Mouse (Mus musculus): ENCODE data around the gene Vwa1. TPM values are rescaled to one million over a fixed set of nuclear protein-coding genes. Genes with fewer than 3 reads are reported as not detected.

The Vwa1 gene
- total RNA-seq, 2 experiments from 2014 or later = 16.3 to 17.0 TPM

DNA sequence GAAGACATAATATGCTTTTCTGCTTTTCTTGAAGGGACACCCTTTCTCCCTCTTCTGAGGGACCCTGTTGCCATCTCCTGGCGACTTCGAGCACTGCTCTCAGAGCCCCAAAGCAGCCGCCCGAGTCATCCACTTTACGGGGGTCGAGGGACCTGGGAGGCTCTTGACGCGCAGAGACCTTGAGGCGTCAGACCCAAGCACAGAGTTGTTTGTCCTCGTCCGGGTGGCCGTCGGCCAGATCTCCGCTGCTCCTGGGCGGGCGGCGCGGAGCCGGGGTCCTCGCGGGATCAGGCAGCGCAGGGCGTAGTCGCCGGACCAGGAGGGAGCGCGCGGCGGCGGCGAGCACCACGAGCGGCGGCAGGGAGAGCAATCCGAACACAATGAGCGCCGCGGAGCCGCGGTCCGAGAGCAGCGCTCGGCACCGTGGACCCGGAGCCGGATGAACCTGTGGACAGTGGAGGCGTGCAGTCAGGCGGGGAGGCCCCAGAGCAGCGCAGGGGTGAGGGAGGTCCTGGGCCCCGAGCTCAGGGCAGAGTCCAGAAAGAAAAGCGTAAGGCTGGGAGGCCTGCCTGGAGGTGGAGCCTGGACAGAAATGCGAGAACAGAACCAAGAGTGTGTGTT lies 9.7 kb upstream of the Vwa1 start:
- peak; percentile 73 to 76 for DNase-seq (ENCODE audit: low spot score in 2 of 2)
- intact Hi-C loops (cut with DNase I) = no loop called here

DNA sequence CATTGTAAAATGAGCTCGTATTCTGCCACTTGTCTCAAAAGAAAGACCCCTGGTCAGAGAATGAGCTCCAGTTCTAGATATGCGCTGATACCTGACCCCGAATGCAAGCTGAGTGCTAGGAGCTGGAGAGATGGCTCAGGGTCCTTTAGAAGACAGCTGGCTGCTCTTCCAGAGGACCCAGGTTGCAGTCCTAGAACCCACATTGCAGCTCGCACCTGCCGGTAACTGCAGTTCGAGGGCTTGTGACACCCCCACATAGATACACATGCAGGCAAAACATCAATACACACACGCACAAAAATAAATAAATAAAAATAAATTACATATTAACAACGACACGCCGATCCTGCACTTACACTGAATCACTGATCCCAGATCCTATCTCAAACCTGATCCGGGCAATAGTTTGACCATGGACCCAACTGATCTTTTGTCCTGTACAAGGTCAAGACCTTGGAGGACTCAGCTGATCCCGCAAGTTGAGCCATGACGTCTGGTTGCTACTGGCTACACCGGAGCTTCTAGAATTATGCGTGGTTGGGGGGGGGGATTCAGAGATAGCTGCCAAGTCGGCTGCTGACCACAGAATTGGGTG lies 9.1 kb upstream of the Vwa1 start:
- DNase-seq (ENCODE audit: low spot score in 2 of 2) = no peak
- intact Hi-C loops (cut with DNase I) = no loop called here

DNA sequence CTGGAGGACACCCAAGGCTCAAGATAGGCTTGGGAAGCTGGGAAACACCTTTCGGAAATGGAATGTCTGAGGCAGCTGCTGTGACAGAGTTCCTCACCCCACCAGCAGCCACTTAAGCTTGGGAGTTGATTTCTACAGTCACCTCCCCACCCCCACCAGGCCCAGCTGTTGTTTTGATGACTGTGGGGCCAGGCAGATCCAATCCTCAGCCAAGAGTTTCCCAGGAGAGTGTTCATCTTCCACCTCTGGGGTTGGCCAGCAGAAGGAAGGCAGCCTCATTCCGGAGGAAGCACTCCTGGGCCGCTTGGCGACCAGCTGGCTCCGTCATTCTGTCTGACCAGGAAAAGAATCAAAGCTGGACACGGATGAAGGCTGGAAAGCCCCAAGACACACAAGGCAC lies 6.4 kb upstream of the Vwa1 start:
- intact Hi-C loops (cut with DNase I) = no loop called here
- DNase-seq (ENCODE audit: low spot score in 2 of 2) = no peak

DNA sequence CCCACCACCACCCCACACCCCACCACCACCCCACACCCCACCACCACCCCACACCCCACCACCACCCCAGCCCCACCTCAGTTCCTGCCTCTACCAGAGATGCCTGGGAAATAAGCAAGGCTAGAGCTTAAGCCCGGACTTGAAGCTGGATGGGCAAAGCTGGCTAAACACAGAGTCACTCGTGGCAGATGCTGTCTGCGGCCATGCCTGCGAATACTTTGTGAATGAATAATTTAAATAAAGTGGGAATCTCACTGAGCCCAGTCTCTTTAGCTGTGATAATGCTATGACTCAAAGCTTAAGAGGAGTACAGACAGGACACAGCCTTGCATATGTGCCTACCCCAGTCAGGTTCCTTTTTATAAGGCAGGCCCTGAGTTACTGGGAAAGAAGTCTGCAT lies 5.0 kb upstream of the Vwa1 start:
- no peak for DNase-seq (ENCODE audit: low spot score in 2 of 2)
- intact Hi-C loops (cut with DNase I) = no loop called here

DNA sequence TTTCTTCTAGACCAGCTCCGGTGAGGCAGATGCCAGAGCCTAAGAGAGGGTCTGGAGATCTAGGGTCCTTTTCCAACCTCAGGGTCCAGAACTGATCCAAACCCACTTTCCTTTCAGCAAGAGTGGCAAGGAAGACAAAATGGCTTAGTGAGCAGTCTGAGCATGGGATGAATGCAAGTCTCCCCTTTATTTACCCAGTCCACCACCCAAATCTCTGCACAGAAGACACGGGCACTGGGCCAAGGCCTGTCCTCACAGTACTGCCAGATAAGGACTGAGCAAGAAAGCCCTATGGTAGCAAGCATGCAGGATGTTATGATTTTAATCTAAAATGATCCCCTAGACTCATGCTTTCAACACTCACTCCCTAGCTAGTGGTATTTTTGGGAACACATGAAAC lies 3.3 kb upstream of the Vwa1 start:
- intact Hi-C loops (cut with DNase I) = no loop called here
- no peak for DNase-seq (ENCODE audit: low spot score in 2 of 2)

DNA sequence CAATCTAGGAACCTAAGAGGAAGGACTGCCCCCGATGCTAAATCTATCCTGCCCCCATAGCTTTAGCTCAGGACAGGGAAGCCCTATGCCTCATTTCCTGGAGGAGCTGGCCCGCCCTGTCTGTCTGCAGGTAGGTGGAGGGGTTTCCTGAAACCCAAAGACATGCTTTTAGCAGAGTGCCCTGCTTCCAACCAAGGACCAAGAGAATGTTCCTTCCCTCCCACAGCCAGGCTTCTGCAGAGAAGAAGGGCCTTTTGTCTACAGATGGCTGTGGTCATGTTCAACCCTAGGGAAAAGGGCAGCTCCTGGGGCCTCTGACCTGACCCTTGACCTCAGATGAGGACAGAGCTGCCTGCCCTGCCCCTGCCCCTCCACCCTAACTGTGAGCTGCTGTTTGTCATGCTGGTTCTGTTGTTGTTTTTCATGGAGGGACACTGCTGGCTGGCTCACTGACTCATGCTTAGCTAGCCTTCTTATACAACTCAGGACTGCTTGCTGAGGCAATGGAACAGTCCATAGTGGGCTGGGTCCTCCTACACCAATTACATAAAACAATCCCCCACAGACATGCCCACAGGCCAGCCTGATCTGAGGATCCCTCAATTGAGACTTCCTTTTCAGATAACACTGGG lies 2.3 kb upstream of the Vwa1 start:
- DNase-seq (ENCODE audit: low spot score in 2 of 2) = peak in 1 of 2 experiments; percentile 35
- intact Hi-C loops (cut with DNase I) = no loop called here

DNA sequence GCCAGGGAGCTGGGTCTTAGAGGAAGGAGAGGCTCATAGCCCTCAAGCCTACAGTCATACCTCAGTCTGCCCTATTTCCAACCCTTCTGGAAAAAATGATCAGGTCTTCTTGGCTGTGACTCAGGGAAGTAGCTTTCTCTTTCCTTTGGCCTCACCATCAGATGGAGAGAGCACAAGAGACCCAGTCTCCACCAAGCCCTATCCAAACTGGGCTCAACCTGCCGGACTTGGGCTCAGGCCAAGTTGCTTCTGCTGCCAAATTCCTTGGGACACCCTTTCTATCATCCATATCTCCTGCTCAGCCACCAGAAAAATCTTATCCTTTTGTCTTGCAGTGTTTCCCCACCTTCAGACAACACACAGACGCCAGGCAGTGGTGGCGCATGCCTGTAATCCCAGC lies 1.4 kb upstream of the Vwa1 start:
- DNase-seq (ENCODE audit: low spot score in 2 of 2) = no peak
- intact Hi-C loops (cut with DNase I) = no loop called here

DNA sequence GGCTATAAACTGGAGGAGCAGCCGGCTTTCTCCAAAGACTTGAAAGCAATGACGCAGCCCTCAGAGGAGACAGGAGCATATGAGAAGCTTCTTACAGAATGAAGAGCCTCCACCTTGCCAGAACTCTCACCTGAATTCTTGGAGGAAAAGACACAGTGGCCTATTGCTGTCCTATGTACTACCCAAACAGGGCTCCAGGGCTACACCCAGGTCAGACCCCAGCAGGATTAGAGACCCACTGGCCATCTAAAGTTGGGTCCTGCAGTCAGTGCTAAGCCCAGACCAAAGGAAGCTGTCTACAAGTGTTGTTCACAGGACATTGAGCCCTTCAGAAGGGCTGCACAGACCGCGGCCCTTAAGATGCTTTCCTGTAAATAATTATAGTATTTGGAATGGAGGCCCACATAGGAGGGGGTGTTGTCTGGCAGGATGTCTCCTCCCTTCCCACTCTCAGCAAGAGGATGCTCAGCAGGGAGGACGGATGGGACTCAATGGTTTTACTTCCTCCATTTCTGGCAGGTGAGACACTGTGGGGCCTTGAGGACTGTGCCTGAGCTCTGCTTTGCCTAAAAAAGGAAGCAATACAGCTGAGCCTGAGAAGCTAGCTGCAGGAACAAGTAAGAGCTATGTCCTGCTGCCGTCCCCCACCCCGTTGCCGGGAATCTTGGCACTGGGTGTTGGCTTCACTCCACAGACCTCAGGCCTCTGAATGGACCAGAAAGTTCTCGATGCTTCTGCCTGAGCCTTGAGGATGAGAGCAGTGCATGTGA lies 658 bp upstream of the Vwa1 start:
- intact Hi-C loops (cut with DNase I) = no loop called here
- DNase-seq (ENCODE audit: low spot score in 2 of 2) = peak; percentile 58 to 73

DNA sequence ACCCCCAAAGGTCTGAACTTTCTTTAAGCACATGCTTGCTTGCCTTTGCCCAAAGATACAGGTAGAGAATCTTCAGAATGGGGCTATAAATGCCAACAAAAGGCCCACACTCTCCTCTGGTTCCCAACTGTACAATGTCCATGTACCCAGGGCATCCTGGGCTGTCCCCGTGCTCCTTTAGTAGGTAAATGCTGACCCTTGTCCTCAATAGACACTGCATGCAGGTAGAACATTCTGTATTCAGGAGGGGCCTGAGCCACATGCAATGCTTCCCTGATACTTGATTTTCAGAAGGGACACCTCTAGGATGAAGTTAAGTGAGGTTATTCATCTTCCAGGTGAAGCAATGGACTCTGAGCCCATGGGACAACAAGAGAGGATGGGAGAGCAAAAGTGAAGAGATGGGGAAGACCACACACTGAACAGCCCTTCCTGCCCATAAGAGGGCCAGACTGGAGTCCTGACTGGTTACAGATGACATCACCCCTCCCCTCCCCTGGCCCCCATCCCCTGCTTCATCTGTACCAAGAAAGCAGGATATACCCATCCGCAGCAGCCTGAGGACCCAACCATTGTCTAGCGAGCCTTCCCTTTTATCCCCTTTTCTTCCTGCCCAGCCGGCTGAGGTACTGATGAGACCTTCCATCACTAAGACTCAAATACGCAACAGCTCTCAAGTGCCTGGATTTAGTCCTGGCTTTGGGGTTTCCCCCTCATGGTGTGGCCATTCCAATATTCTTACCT lies 991 bp downstream of the Vwa1 start:
- no peak for DNase-seq (ENCODE audit: low spot score in 2 of 2)
- intact Hi-C loops (cut with DNase I) = no loop called here

DNA sequence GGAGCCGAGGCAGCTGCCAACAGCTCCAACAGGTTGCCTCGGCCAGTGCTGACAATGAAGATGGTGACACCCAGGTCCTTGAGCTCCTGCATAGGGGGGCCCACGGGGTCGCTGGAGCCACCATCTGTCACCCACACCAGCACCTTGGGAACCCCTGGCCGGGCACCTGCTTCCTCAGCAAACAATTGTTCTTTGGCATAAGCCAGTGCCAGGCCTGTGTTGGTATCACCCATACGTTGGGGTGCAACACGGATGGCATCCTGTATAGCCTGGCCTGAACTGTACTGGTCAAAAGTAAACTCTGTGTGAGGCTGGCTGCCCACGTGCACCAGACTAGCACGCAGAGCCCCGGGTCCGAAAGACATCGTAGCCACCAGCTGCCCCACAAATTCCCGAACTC lies 1.7 kb downstream of the Vwa1 start:
- intact Hi-C loops (cut with DNase I) = no loop called here
- DNase-seq (ENCODE audit: low spot score in 2 of 2) = no peak

DNA sequence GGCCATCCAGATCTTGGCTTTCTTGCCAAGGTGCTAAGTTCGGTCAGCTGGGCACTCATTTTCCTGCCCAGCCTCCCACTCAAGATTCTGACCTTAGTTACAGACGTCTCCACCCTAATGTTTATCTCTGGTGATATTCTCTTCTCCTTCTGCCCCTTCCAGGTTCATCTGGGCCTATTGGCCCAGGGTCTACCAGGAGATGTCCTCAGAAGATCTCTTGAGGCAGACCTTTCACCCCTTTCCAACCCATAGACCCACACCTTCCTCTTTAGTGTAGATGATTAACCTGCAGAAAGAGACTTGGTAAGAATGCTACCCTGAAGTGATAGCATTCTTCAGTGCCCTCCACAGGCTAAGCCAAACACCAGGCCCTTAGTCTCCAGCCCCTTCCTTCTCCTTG lies 2.8 kb downstream of the Vwa1 start:
- intact Hi-C loops (cut with DNase I) = no loop called here
- DNase-seq (ENCODE audit: low spot score in 2 of 2) = no peak

DNA sequence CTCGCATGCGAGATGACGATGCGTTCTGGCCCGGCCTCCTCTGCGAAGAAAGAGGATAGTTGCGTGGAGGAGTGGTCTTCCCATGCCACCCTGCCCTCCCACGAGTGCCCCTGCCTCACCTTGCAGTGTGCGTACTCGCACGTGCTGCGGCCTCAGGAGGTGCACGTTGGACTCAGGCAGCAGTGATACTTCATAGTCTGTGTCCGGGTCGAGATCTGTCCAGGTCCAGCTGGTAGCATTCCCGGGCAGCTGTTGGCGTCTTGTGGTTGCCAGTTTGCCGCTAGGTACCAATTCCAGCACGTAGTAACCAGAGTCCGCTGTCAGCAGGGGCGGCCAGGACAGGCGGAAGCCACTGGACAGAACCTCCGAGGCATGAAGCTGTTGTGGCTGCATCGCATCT lies 3.9 kb downstream of the Vwa1 start:
- intact Hi-C loops (cut with DNase I) = no loop called here

DNA sequence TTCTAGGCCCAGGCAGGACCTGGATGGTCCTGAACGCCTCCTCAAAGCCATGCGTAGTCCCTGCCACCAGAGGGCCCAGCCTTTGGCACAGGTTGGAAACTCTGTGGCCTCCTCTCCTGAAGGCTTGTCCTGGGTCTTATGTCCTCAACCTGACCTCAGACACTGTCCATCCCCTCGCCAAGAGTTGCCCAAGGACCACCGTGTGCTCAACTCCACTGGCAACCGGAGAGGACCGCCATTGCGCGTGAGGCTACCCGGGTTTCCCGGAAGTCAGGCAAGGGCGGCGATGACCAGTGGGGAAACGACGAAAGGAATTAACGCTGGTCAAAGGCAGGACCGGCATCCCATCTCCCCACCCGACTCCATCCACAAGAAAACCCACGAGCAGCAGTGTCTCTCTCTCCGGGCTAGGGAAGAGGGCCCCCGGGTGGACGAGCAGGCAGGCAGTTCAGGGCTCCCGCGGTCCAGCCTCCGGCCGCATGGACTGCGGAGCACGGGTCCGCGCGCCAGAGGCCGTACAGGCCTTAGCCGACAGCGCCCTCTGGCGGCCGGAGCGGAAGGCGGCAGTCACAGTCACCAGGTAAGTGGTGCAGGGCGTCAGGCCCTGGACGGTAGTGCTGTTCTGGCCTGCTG lies 4.5 kb downstream of the Vwa1 start:
- intact Hi-C loops (cut with DNase I) = no loop called here
- DNase-seq (ENCODE audit: low spot score in 2 of 2) = peak; percentile 85 to 93

More for the DNA sequence above, 3.9 kb downstream of the Vwa1 start:
- DNase-seq (ENCODE audit: low spot score in 2 of 2) = no peak

DNA sequence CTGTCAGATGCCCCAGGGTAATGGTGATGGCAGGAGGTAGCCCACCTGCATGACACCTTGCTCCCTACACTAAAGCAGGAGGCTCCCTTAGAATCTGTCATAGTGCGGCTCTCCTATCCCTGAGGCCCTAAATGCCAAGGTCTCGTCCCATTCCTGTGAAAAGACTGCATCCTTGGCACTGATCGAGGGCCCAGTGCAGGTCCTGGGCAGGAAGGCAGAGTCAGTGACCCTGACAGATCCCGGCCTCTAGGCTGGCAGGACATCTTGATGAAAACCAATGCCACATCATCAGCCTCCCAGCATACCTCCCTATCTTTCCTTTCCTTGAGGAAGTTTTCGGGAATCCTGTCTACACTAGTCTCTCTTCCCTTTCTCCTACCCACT lies 5.0 kb downstream of the Vwa1 start:
- intact Hi-C loops (cut with DNase I) = no loop called here
- no peak for DNase-seq (ENCODE audit: low spot score in 2 of 2)

DNA sequence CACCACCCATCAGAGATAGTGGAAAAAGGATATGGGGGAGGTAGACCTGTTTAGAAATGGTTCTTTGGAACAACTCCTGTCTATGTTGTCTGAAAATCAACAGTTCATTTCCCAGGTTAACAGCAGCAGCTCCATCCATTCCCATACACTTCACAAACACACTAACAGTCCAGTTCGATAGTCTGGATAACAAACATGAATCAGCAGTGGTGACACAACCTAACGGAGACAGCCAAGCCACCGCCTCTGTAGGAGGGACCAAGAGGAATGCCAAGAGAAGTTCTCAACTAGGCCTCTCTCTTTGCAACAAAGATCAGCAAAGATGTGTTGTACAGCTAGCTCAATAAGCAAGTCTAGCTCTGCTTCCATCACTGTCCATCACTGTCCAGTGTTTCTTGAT lies 12.1 kb downstream of the Vwa1 start:
- DNase-seq (ENCODE audit: low spot score in 2 of 2) = no peak
- intact Hi-C loops (cut with DNase I) = no loop called here

DNA sequence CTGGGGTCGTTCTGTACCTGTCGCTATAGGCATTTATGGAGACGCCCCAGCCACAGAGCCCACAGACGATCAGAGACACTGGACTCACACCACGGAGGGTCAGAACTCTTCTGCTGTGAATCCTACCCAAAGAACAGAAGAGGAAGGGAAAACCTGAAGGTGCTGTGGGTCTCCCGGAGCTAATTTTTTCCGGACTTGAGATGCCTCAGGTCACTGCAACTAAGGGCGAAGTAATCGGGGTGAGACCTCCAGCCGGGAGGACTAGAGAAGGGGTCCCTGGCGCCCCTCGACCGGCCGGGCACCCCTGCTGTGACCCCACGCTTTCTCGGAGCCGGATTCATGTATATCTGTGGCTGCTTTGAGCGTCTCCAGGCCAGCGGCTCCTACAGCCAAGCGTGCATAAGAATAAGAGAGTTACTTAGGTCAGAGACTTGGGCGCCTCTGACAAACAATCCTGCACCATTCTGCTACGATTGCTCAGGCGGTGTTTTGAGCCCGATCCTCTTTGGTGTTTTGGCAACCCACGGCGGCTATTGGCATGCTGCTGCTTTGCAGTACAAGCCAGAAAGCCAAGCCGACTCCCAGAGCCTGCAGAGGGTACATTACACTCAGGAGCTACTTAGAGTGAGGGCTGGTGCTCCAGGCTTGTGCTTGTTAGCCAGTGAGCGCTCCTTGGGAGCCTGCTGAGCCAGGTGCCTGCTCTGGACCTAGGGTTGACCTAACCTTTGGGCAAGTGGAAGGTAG lies 13.0 kb downstream of the Vwa1 start:
- no peak for DNase-seq (ENCODE audit: low spot score in 2 of 2)
- intact Hi-C loops (cut with DNase I) = no loop called here

DNA sequence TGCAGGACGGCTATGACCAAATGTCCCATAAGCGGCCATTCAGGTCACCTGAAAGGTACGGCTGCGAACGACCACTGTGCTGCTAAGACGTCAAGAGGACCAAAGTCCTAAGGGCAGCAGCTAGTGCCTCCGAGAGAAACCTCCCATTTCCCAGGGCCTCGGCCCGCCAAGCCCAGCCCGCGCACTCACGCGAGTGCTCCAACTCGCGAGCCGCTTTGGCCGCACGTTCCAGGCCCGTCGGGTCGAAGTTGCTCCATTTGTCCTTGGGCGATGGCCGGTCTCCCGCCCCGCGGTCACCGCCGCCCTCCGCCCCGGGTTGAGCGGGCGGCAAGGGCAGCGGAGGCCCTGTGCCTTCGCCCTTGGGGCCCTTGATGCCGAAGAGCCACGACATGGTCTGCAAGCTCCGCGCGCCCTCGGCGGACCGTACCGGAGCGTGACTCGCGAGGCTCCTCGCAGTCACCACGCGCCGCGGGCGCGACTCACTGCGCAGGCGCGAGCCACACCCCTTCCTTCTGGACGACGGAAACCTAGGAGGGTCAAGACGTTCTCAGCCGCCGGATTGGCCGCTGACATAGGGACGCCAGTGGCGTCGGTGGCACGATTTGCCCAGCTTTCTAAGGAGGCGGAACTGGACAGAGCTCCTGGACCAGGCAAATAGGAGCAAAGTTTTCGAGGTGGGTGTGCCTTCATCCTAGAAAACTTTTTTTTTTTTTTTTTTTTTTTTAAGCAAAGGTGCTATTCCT lies 13.7 kb downstream of the Vwa1 start, which contains the start of gene Atad3a:
Atad3a (minus strand) TSS at position 481 of the 743 bp plus-strand sequence.
- DNase-seq (ENCODE audit: low spot score in 2 of 2) = peak; percentile 98 to 99
- intact Hi-C loops (cut with DNase I) = no loop called here

Measured in left cerebral cortex, postnatal 14 days (tissue).